Mouse (Mus musculus) monocyte, adult 5-6 weeks (primary cell): ENCODE measurements around the gene Fgfr2. TPM values are rescaled to one million over a fixed set of nuclear protein-coding genes. Genes with fewer than 3 reads are reported as not detected.
A peak's percentile ranks its signal among the peaks of the same experiment; 100 is the strongest.

Source experiments
- ATAC-seq: fragments of 153-309, 156-312 bp; replicated peaks from 2 replicates; pipeline ENCODE4 v1.8.0; 2017; ENCODE audit warnings: mild to moderate bottlenecking; ENCODE audit not compliant: low TSS enrichment, insufficient number of reproducible peaks, severe bottlenecking, poor library complexity, low FRiP score
- total RNA-seq: library from RNA; stranded (forward); fragments of 200-1000, 200-491, 200-594 nt; gene quantifications from 3 replicates; pipeline ENCODE4 v1.2.3, GENCODE M21; 2017

Gene Fgfr2
- total RNA-seq, 1 experiment from 2014 or later = not detected

- ATAC-seq = no peak
Observed at GRCm38 (mm10) chr7:131628356-131628755, 1494.8 kb downstream of the Fgfr2 start.

GRCm38 (mm10) chr7:131609677-131610076 is 1513.5 kb downstream of the Fgfr2 start:
- ATAC-seq = no peak

GRCm38 (mm10) chr7:131608049-131608448 is 1515.1 kb downstream of the Fgfr2 start:
- ATAC-seq = no peak

GRCm38 (mm10) chr7:131605481-131605880 is 1517.7 kb downstream of the Fgfr2 start:
- no peak for ATAC-seq

- ATAC-seq = no peak
Observed at GRCm38 (mm10) chr7:131604946-131605345, 1518.2 kb downstream of the Fgfr2 start.

- ATAC-seq = no peak
Observed at GRCm38 (mm10) chr7:131603186-131603585, 1520.0 kb downstream of the Fgfr2 start.

- ATAC-seq = no peak
Observed at GRCm38 (mm10) chr7:131602106-131602505, 1521.0 kb downstream of the Fgfr2 start.

GRCm38 (mm10) chr7:131598483-131598824 is 1524.7 kb downstream of the Fgfr2 start:
- no peak for ATAC-seq

GRCm38 (mm10) chr7:131597779-131598482 is 1525.2 kb downstream of the Fgfr2 start:
- ATAC-seq = no peak

GRCm38 (mm10) chr7:131585551-131585950 is 1537.6 kb downstream of the Fgfr2 start:
- no peak for ATAC-seq

GRCm38 (mm10) chr7:131582178-131582577 is 1541.0 kb downstream of the Fgfr2 start:
- no peak for ATAC-seq

GRCm38 (mm10) chr7:131575246-131575645 is 1547.9 kb downstream of the Fgfr2 start:
- no peak for ATAC-seq

GRCm38 (mm10) chr7:131560697-131561042 is 1562.5 kb downstream of the Fgfr2 start:
- peak; percentile 3 for ATAC-seq

GRCm38 (mm10) chr7:131559986-131560696 is 1563.0 kb downstream of the Fgfr2 start, which contains the start of gene Bub3:
Gene Bub3, plus strand, starts transcription at chr7:131560222.
- ATAC-seq = peak; percentile 95

- no peak for ATAC-seq
Observed at GRCm38 (mm10) chr7:131557751-131558150, 1565.4 kb downstream of the Fgfr2 start.

- no peak for ATAC-seq
Observed at GRCm38 (mm10) chr7:131556541-131557271, 1566.4 kb downstream of the Fgfr2 start.

GRCm38 (mm10) chr7:131556116-131556515 is 1567.0 kb downstream of the Fgfr2 start:
- no peak for ATAC-seq

GRCm38 (mm10) chr7:131555301-131556081 is 1567.7 kb downstream of the Fgfr2 start:
- ATAC-seq = no peak
